Mouse (Mus musculus) lung, embryonic 14.5 days (tissue): ENCODE results near the gene Gm37240. TPM values are rescaled to one million over a fixed set of nuclear protein-coding genes. Genes with fewer than 3 reads are reported as not detected.

Experiments used
- ATAC-seq: fragments of 200-750 bp; cut with Nextera tagmentation; 2 replicates; pipeline ENCODE4 v1.8.0; 2017; ENCODE audit warnings: mild to moderate bottlenecking, moderate TSS enrichment, moderate library complexity; ENCODE audit not compliant: insufficient read depth
- DNase-seq: peaks from one replicate; pipeline ENCODE4 v3.0.0-alpha.2; 2015
- H3K27ac ChIP-seq: fragments of 300-500 bp; sonication (generic); 2 replicates; pipeline ENCODE4 v1.5.1; 2014; ENCODE audit warnings: low read depth, mild to moderate bottlenecking, moderate library complexity
- H3K27me3 ChIP-seq: fragments of 300-500 bp; sonication (generic); 2 replicates; pipeline ENCODE4 v1.6.1; 2014; ENCODE audit warnings: low read length, control low read depth; ENCODE audit not compliant: insufficient read depth
- H3K36me3 ChIP-seq: fragments of 300-500 bp; sonication (generic); 2 replicates; pipeline ENCODE4 v1.6.1; 2014; ENCODE audit warnings: control low read depth; ENCODE audit not compliant: insufficient read depth
- H3K4me1 ChIP-seq: fragments of 300-500 bp; sonication (generic); 2 replicates; pipeline ENCODE4 v1.6.1; 2014; ENCODE audit warnings: antibody characterized with exemption, control low read depth; ENCODE audit not compliant: insufficient read depth
- H3K4me2 ChIP-seq: fragments of 300-500 bp; sonication (generic); 2 replicates; pipeline ENCODE4 v1.6.1; 2014; ENCODE audit warnings: mild to moderate bottlenecking
- H3K4me3 ChIP-seq: fragments of 300-500 bp; sonication (generic); 2 replicates; pipeline ENCODE4 v1.5.1; 2014; ENCODE audit warnings: low read depth, low read length
- H3K9ac ChIP-seq: fragments of 300-500 bp; sonication (generic); 2 replicates; pipeline ENCODE4 v1.6.1; 2014
- H3K9me3 ChIP-seq: fragments of 300-500 bp; sonication (generic); 2 replicates; pipeline ENCODE4 v1.6.1; 2016; ENCODE audit warnings: low read depth, low read length, control low read depth
- CTCF ChIP-seq: IDR thresholded peaks from 2 replicates; pipeline ENCODE4 v1.5.1; 2016; ENCODE audit warnings: antibody characterized with exemption, low read depth
- WGBS: fragments of 180-500 bp; shearing (Covaris S2); extraction: QIAGEN DNeasy Blood & Tissue Kit; methylation state at CpG from one replicate; pipeline ENCODE4 v1.1.7; 2014; 5-methylcytosine and 5-hydroxymethylcytosine counted together
- polyA plus RNA-seq: library from polyadenylated mRNA; unstranded; fragments of >200 nt; fragmentation: Nextera tagmentation; extraction: Ambion mirVana; gene quantifications from 2 replicates; pipeline ENCODE4 v1.2.1, GENCODE M21; 2014

Gene Gm37240
- polyA plus RNA-seq, 1 experiment from 2014 or later = 4.5 TPM

DNA sequence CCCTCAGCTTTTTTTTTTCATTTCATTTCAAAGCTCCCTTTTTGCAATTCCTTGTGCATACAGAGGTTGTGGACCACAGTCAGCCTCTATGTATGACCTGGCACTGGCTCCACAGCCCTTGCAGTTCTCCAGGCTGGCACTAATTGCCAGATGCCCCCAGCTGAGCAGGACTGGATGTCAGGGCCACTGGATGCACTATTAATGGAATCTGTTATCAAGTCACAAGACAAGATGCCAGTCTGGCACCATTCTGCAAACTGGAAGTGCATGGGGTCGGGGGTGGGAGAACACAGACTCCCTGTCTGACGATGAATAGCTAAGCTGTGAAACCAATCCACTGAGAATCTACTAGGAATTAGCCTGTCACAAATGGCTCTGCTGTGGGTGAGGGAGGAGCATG is 336.0 kb downstream of the Gm37240 start:
- WGBS = 72% methylated on average over 2 of the region's 2 CpGs
- DNase-seq (no peak), ATAC-seq (no peak)
- Histone ChIP-seq H3K9me3 (no peaks in the 10 kb centered on the region), H3K4me2 (no peak overlapping the region), H3K27ac (no peak overlapping the region), H3K4me1 (no peaks in the 10 kb centered on the region), H3K27me3 (no peaks in the 10 kb centered on the region), H3K9ac (no peak overlapping the region), H3K4me3 (no peak overlapping the region), H3K36me3 (no peaks in the 10 kb centered on the region)
- no peak for TF ChIP-seq CTCF

DNA sequence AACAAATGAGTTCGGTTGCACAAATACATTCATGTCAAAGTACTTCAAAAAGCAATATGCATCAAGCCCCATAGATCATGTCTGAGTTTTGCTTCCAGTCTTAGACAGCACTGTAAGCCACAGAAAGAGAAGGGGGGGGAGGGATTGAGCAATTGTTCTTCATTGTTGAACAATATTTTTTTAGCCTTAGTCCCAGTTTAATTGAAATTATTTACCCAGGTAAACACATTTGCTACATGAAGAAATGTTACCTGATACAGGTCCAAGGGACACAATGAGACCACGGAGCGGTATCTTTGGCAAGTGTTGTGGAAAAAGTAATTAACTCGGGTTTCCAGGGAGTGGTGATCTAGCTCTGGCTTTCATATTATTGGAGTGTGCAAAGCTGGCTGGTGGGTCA is 337.0 kb downstream of the Gm37240 start:
- no peak for TF ChIP-seq CTCF
- WGBS = 72% methylated on average over 4 of the region's 4 CpGs
- Histone ChIP-seq H3K36me3 (no peaks in the 10 kb centered on the region), H3K4me1 (no peaks in the 10 kb centered on the region), H3K4me2 (no peak overlapping the region), H3K27ac (no peak overlapping the region), H3K9me3 (no peaks in the 10 kb centered on the region), H3K9ac (no peak overlapping the region), H3K4me3 (no peak overlapping the region), H3K27me3 (no peaks in the 10 kb centered on the region)
- DNase-seq (no peak), ATAC-seq (no peak)

DNA sequence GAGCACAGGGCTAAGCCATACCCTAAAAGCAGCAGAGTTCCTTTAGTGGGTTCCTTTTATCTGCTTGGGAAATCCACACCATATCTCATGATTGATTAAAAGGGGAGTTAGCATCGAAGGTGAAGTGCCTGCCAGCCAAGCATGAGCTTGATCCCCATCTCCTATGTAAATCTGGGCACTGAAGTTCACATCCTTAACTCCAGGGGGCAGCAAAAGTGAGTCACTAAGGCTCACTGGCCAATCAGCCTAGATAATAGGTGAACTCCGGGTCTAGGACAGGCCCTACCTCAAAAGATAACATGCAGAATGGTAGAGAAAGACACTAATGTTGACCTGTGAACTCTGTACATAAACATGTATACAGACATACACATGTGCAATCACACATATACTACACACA is 343.7 kb downstream of the Gm37240 start:
- H3K4me1 ChIP-seq = no peaks in the 10 kb centered on the region
- no peaks in the 10 kb centered on the region for H3K27me3 ChIP-seq
- ATAC-seq (no peak), DNase-seq (peak; percentile 48)
- no peaks in the 10 kb centered on the region for H3K36me3 ChIP-seq
- no peak overlapping the region for H3K4me3 ChIP-seq
- H3K27ac ChIP-seq = no peak overlapping the region
- peak; percentile 58 for TF ChIP-seq CTCF
- H3K9ac ChIP-seq = no peak overlapping the region
- H3K9me3 ChIP-seq = no peaks in the 10 kb centered on the region
- 50% methylated on average over 2 of the region's 2 CpGs for WGBS
- H3K4me2 ChIP-seq = no peak overlapping the region

DNA sequence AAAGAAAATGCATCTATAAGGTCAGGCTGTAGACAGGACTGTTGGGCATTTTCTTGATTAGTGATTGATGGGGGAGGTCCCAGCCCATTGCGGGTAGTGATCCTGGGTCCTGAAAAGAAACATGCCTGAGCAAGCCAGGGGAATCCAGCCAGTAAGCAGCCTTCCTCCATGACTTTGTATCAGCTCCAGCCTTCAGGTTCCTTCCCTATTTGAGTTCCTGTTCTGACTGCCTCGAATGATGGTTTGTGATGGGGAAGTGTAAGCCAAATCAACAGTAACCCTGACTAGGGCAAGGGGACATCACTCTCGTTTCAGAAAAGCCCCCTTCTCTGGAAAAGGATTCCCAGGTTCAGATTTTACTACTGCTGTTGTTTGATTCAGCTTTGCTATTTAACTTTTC is 344.6 kb downstream of the Gm37240 start:
- DNase-seq = no peak
- 64% methylated on average over 3 of the region's 3 CpGs for WGBS
- Histone ChIP-seq H3K9me3 (no peaks in the 10 kb centered on the region), H3K4me2 (no peak overlapping the region), H3K36me3 (no peaks in the 10 kb centered on the region), H3K4me1 (no peaks in the 10 kb centered on the region), H3K4me3 (no peak overlapping the region), H3K27ac (no peak overlapping the region), H3K9ac (no peak overlapping the region), H3K27me3 (no peaks in the 10 kb centered on the region)
- TF ChIP-seq CTCF = no peak
- no peak for ATAC-seq

DNA sequence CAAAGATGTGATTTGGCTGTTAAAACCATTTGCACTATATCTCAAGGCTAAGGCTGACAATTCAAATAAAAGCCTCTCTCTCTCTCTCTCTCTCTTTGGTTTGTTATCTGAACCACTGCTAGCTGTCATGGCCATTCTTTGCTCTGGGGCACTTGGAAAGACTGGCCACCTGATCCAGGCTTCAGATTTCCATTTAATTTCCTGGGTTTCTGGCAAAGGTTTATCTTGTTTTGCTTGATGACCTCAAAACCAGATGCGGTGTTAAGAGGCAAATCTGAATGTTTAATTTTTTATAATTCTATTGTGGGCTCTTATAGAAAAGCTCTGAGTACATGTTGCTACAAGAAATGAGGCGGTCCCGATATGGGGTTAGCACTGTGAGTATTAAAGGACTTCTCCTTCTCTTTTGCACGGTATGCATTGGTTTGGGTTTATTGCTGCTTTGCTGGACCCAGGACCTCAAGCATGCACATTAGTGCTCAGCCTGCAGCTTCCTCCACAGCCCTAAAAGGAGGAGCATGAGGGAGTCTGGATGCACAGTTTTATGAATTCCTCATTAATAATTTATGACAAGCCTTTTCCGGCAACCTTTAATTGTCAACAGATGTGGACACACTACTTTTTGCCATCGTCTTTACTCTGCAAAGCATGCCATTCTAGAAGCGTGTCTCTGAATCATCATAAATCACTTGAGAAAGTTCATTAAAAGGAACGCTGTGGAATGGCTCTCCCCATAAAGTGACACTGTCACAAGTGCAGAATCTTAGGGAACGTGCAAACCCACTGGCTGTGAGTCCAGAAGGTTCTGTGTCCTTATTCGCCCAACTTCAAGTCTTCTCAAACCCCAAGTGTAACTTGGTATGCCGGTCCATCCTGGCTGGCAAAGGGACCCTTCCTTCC is 351.4 kb downstream of the Gm37240 start:
- Histone ChIP-seq H3K4me3 (no peak overlapping the region), H3K36me3 (no peaks in the 10 kb centered on the region), H3K4me2 (no peak overlapping the region), H3K4me1 (no peaks in the 10 kb centered on the region), H3K9me3 (no peaks in the 10 kb centered on the region), H3K27me3 (no peaks in the 10 kb centered on the region), H3K27ac (no peak overlapping the region), H3K9ac (no peak overlapping the region)
- peak; percentile 63; the same call in 1 of the 2 replicates for ATAC-seq
- peak; percentile 41 for DNase-seq
- 50% methylated on average over 11 of the region's 11 CpGs for WGBS
- no peak for TF ChIP-seq CTCF

DNA sequence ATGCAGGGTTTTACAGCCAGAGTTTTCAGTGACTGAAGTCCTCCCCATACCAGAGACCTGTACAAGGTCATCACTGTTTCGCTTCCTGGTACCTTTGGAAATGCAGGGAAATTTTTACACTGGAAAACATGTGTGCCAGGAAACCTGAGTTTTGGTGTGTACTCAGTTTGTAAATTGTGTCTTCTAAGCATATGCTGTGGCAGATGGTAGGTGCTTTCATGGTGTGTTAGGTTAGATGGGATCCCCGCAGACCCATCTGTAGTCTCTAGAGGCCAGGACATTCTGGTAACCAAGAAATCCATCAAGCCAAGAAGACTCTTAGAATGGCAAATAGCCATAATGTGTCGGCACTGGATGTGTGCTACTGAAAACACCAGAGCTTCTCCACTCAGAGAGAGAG is 352.3 kb downstream of the Gm37240 start:
- 58% methylated on average over 3 of the region's 3 CpGs for WGBS
- no peaks in the 10 kb centered on the region for H3K4me1 ChIP-seq
- H3K27me3 ChIP-seq = no peaks in the 10 kb centered on the region
- no peak for TF ChIP-seq CTCF
- DNase-seq (no peak), ATAC-seq (no peak)
- H3K27ac ChIP-seq = no peak overlapping the region
- H3K4me3 ChIP-seq = no peak overlapping the region
- no peaks in the 10 kb centered on the region for H3K36me3 ChIP-seq
- H3K9me3 ChIP-seq = no peaks in the 10 kb centered on the region
- no peak overlapping the region for H3K4me2 ChIP-seq
- no peak overlapping the region for H3K9ac ChIP-seq

DNA sequence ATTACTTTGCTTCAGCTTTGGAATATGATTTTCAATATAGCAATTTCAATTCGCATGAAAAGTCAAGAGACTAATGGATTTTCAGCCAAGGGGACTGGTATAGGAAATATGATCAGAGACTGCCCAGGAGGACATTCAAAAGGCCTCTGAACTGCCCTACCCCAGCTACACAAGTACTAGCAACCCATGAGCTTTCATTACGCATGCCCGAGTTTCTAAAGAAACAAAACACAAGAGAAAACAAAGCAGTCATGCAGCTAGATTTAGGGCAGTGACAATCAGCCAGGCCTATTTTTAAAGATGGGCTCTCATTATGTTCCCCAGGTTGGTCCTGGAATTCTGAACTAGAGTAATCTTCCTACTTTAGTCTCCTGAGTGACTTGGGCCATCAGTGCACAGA is 354.9 kb downstream of the Gm37240 start:
- DNase-seq = no peak
- H3K27ac ChIP-seq = no peak overlapping the region
- no peaks in the 10 kb centered on the region for H3K9me3 ChIP-seq
- H3K4me2 ChIP-seq = no peak overlapping the region
- ATAC-seq = no peak
- no peaks in the 10 kb centered on the region for H3K4me1 ChIP-seq
- TF ChIP-seq CTCF = no peak
- H3K4me3 ChIP-seq = no peak overlapping the region
- WGBS = 79% methylated on average over 3 of the region's 3 CpGs
- no peak overlapping the region for H3K9ac ChIP-seq
- no peaks in the 10 kb centered on the region for H3K36me3 ChIP-seq
- no peaks in the 10 kb centered on the region for H3K27me3 ChIP-seq
